Mouse (Mus musculus) heart, embryonic 15.5 days (tissue): ENCODE results near the gene Arhgef7. TPM values are rescaled to one million over a fixed set of nuclear protein-coding genes. Genes with fewer than 3 reads are reported as not detected.

Experiments
- ATAC-seq: fragments of 200-750 bp; cut with Nextera tagmentation; replicated peaks from 2 replicates; pipeline ENCODE4 v1.8.0; 2017; ENCODE audit warnings: low read depth, moderate TSS enrichment; ENCODE audit not compliant: insufficient number of reproducible peaks, insufficient read depth, low FRiP score
- H3K27ac ChIP-seq: fragments of 300-500 bp; sonication (generic); 2 replicates; pipeline ENCODE4 v1.5.1; 2015; ENCODE audit warnings: mild to moderate bottlenecking, inconsistent platforms
- H3K27me3 ChIP-seq: fragments of 300-500 bp; sonication (generic); 2 replicates; pipeline ENCODE4 v1.6.1; 2015; ENCODE audit warnings: inconsistent platforms
- H3K36me3 ChIP-seq: fragments of 300-500 bp; sonication (generic); 2 replicates; pipeline ENCODE4 v1.6.1; 2015; ENCODE audit warnings: mild to moderate bottlenecking, inconsistent platforms
- H3K4me1 ChIP-seq: fragments of 300-500 bp; sonication (generic); replicated peaks from 2 replicates; pipeline ENCODE4 v1.6.1; 2015; ENCODE audit warnings: inconsistent platforms
- H3K4me2 ChIP-seq: fragments of 300-500 bp; sonication (generic); 2 replicates; pipeline ENCODE4 v1.6.1; 2015; ENCODE audit warnings: inconsistent platforms, mild to moderate bottlenecking, moderate library complexity
- H3K4me3 ChIP-seq: fragments of 300-500 bp; sonication (generic); 2 replicates; pipeline ENCODE4 v1.5.1; 2015; ENCODE audit warnings: mild to moderate bottlenecking, inconsistent platforms
- H3K9ac ChIP-seq: fragments of 300-500 bp; sonication (generic); 2 replicates; pipeline ENCODE4 v1.6.1; 2015; ENCODE audit warnings: mild to moderate bottlenecking, inconsistent platforms
- H3K9me3 ChIP-seq: fragments of 300-500 bp; sonication (generic); replicated peaks from 2 replicates; pipeline ENCODE4 v1.6.1; 2016; ENCODE audit warnings: inconsistent platforms
- WGBS: fragments of 180-500 bp; shearing (Covaris S2); methylation state at CpG from one replicate; pipeline ENCODE4 v1.1.7; 2015; ENCODE audit warnings: mixed read lengths; 5-methylcytosine and 5-hydroxymethylcytosine counted together
- polyA plus RNA-seq: library from polyadenylated mRNA; unstranded; fragments of >200 nt; fragmentation: Nextera tagmentation; extraction: Ambion mirVana; gene quantifications from 2 replicates; pipeline ENCODE4 v1.2.1, GENCODE M21; 2015

The Arhgef7 gene
- polyA plus RNA-seq = 59.9 and 67.6 TPM in 2 replicates

DNA sequence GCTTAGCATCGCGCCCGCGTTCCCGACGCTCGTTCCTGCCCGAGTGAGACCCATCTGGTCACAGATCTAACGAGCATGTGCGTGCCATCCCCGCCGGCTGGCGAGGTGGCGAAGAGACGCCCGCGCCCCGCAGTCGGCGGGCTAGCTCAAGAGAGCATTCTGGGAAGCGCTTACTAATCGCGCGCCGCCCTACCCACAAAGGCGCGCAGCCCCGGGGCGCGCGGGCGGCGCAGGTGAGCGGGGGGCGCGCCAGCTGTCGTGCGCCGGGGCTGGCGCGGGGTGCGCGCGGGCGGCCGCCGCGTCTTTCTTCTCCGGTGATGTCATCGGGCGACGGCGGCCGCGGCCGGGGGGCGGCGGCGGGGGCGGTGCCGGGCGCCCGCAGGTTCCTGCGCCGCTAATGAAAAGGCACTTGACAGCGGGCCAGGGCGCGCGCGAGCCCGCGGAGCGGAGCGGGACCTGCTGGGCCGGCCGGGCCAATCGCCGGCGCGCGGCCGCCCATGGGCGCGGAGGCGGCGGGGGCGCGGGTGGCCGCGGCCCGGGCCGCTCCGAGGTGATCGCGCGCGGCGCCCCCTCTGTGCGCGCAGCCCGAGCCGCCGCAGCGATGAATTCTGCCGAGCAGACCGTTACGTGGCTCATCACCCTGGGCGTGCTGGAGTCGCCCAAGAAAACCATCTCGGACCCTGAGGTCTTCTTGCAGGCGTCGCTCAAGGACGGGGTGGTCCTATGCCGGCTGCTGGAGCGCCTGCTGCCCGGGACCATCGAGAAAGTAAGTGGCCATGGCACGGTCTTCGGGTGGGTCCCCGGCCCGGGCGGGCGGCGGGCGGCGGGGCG, at the start of gene Arhgef7:
TSS of gene Arhgef7 (plus strand) at position 71 of the 831 bp plus-strand sequence.
- peak; percentile 88 for ATAC-seq
- H3K27me3 ChIP-seq = peaks cover 39% of the 10 kb centered on the region

DNA sequence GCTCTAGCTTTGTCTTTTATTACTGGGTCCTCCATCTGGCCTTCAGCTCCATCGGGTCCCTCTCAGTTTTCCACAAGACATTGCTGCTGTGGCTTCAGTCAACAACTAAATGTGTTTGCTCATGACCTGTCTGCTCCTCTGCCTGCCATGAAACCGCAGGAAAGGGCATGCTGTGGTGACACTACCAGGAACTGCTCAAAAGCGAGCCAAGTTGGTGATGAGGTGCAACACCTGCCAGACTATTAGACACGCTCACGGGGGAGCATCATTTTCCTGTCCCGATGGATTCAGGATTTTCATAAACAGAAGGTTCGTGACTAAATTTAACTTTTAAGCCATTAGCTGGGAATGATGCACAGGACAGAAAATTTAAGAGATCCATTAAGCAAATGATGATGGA, 43.0 kb upstream of the Arhgef7 start:
- Histone ChIP-seq H3K4me1 (no peaks in the 10 kb centered on the region), H3K36me3 (no peaks in the 10 kb centered on the region), H3K4me3 (no peak overlapping the region), H3K9me3 (no peaks in the 10 kb centered on the region), H3K4me2 (no peak overlapping the region), H3K27me3 (no peaks in the 10 kb centered on the region; the same call in 1 of the 2 replicates), H3K27ac (no peak overlapping the region), H3K9ac (no peak overlapping the region)
- ATAC-seq = no peak
- 83% methylated on average over 7 of the region's 7 CpGs for WGBS

More for the DNA sequence above, at the start of gene Arhgef7:
- Histone ChIP-seq H3K27ac (peak within 1 kb of the TSS; percentile 98), H3K36me3 (no peaks in the 10 kb centered on the region), H3K9me3 (no peaks in the 10 kb centered on the region), H3K9ac (peak within 1 kb of the TSS; percentile 87), H3K4me1 (peaks cover 37% of the 10 kb centered on the region), H3K4me2 (peak within 1 kb of the TSS; percentile 90), H3K4me3 (peak within 1 kb of the TSS; percentile 77)
- under 1% methylated on average over 98 of the region's 127 CpGs for WGBS

DNA sequence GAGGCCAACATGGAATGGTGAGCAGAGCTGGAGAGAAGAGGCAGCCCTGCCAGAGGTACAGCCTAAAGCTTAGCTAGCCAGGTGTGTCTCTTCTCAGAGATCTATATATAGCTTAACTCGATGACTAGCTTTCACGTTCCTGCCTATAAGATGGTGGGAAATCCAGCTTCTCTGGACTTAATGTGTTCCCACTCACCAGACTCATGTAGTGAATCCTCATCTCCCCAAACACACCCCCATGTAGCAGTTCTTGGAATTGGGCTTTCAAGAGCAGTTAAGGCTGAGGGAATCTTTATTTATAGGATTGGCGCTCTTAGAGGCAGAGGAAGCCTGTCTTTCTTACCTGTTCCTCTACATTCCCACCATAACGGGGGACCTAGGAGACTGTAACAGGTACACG, 40.3 kb upstream of the Arhgef7 start:
- no peak for ATAC-seq

DNA sequence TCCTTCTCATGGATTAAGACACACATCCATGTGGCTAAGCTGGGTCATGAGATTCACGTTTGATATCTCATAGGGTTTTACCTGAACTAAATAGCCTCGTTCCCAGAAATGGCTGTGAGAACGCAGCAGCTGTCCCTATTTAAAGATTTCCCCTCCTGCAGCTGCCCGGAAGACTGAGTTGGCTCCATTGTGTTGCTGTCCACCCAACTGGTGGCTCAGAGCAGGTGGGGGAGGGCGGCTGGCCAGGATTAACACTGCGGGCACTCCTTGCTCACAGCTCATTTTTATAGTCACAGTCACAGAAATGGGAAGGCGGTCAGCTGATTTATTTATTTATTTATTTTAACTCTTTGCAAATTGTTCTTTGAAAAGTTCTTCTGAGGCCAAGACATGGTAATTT, 37.6 kb upstream of the Arhgef7 start:
- Histone ChIP-seq H3K9me3 (no peaks in the 10 kb centered on the region), H3K27me3 (no peaks in the 10 kb centered on the region), H3K36me3 (no peaks in the 10 kb centered on the region), H3K4me2 (no peak overlapping the region), H3K4me3 (no peak overlapping the region), H3K27ac (no peak overlapping the region), H3K4me1 (peaks cover 12% of the 10 kb centered on the region), H3K9ac (no peak overlapping the region)
- 51% methylated on average over 7 of the region's 7 CpGs for WGBS
- no peak for ATAC-seq

More for the DNA sequence above, 40.3 kb upstream of the Arhgef7 start:
- H3K9me3 ChIP-seq = no peaks in the 10 kb centered on the region
- H3K27me3 ChIP-seq = no peaks in the 10 kb centered on the region; the same call in 1 of the 2 replicates
- H3K4me1 ChIP-seq = peaks cover 6% of the 10 kb centered on the region; the same call in 1 of the 2 replicates
- H3K4me2 ChIP-seq = no peak overlapping the region
- H3K9ac ChIP-seq = no peak overlapping the region
- H3K27ac ChIP-seq = no peak overlapping the region
- H3K36me3 ChIP-seq = no peaks in the 10 kb centered on the region
- 88% methylated on average over 5 of the region's 5 CpGs for WGBS
- H3K4me3 ChIP-seq = no peak overlapping the region

DNA sequence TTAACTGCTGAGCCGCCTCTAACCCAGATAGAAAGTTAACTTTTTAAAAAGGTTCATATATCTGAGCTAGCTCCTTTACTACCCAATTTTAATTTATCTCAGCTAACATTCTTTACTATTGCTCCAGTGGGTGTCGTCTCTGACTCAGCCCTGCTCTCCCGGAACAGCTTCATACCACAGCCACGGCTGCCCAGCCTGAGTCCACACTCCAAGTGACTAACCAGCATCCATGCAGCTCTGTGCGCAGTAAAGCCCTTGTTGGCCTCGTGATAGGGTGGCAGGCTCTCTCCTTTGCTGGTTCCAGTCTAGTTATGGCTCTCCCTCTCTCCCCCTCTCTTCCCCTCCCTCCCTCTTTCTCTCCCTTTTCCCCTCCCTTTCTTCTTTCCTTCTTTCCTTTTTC, 36.2 kb upstream of the Arhgef7 start:
- H3K27ac ChIP-seq = no peak overlapping the region
- no peaks in the 10 kb centered on the region for H3K9me3 ChIP-seq
- WGBS = 87% methylated on average over 6 of the region's 6 CpGs
- no peaks in the 10 kb centered on the region for H3K27me3 ChIP-seq
- H3K4me3 ChIP-seq = no peak overlapping the region
- no peak for ATAC-seq
- no peaks in the 10 kb centered on the region for H3K36me3 ChIP-seq
- no peak overlapping the region for H3K9ac ChIP-seq
- H3K4me1 ChIP-seq = peaks cover 12% of the 10 kb centered on the region
- H3K4me2 ChIP-seq = no peak overlapping the region

DNA sequence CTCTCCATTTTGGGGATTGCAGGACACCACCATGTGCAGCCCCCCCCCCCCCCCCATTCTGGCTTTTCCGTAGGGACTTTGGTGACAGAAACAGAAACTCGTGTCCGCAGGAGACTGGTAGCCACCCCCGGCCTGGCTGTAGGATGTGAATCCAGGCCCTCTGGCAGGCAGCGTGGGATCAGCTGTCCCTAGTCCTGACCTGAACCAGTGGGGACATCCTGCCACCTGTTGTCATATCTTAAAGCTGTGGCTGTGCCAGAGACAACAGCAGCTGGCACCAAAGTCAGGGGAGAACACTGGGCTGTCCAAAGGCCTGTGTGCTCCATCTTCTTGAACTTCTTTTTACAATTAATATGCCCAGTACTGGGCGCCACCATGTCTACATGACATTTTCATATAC, 35.8 kb upstream of the Arhgef7 start:
- 75% methylated on average over 6 of the region's 6 CpGs for WGBS
- no peak for ATAC-seq
- H3K27me3 ChIP-seq = no peaks in the 10 kb centered on the region

DNA sequence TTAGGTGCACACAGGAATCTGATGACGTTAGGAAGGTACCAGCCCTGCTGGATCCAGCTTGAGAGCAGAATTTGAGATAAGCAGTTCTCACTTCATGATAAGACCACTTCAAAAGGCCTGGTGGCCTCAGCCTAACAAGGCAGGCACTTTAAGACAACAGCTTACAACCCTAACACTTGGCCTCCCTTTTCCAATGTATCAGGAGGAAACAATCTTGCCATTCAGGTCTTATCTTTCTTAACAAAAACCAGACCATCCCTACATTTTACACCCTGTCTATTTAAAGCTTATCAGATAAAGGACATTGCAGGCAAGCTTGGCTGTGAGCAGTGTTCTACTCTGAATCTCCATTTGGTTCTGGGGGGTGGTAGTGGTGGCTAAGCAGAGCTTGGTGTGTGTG, 35.1 kb upstream of the Arhgef7 start:
- Histone ChIP-seq H3K9ac (no peak overlapping the region), H3K9me3 (no peaks in the 10 kb centered on the region), H3K4me2 (no peak overlapping the region), H3K4me1 (peaks cover 12% of the 10 kb centered on the region), H3K36me3 (no peaks in the 10 kb centered on the region), H3K27ac (no peak overlapping the region), H3K27me3 (no peaks in the 10 kb centered on the region), H3K4me3 (no peak overlapping the region)
- WGBS = 23% methylated on average over 1 of the region's 1 CpGs
- ATAC-seq = no peak

More for the DNA sequence above, 35.8 kb upstream of the Arhgef7 start:
- H3K4me2 ChIP-seq = no peak overlapping the region
- no peaks in the 10 kb centered on the region for H3K36me3 ChIP-seq
- H3K9me3 ChIP-seq = no peaks in the 10 kb centered on the region
- peaks cover 12% of the 10 kb centered on the region for H3K4me1 ChIP-seq
- H3K4me3 ChIP-seq = no peak overlapping the region
- H3K27ac ChIP-seq = no peak overlapping the region
- H3K9ac ChIP-seq = no peak overlapping the region

DNA sequence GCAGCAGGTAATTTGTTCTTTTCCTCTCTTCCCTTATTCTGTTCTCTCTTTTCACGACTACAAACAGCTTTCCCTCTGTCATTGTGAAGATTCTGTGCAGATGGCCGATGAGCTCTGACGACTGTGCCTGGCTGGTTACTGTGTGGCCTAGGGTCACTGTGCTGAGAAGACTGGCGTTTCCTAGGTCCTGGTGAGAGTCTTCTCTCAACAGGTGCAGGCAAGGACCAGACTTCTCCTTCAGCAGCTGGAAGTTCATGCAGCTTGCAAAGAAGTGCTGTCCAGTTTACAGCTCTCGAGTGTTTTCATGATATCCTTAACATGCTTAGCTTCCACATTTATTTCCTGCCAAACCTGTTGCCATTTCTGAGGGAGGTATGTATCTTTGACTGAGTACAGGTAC, 33.5 kb upstream of the Arhgef7 start:
- Histone ChIP-seq H3K27me3 (no peaks in the 10 kb centered on the region), H3K4me2 (no peak overlapping the region), H3K27ac (no peak overlapping the region), H3K9me3 (no peaks in the 10 kb centered on the region), H3K9ac (no peak overlapping the region), H3K4me1 (peaks cover 12% of the 10 kb centered on the region), H3K4me3 (no peak overlapping the region), H3K36me3 (no peaks in the 10 kb centered on the region)
- ATAC-seq = no peak
- 65% methylated on average over 5 of the region's 5 CpGs for WGBS

DNA sequence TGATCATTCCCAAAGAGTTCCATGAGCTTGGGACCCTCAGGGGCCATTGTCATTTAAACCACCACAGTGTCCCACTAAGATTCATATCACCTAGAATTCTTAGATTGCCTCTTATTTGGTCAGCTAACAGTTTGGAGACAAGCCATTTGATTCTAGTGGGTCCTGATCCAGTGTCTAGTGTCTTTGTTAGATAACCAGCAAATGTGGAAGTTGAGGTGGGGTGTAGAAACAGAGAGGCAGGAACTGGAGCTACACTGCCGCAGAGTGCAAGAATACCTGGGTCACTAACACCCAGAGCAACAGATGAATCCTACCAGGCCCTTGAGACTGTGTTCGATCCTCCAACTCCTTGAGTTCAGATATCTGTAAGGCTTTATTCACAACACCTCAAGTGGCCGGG, 31.3 kb upstream of the Arhgef7 start:
- 96% methylated on average over 3 of the region's 3 CpGs for WGBS
- Histone ChIP-seq H3K36me3 (no peaks in the 10 kb centered on the region), H3K4me3 (no peak overlapping the region), H3K9me3 (no peaks in the 10 kb centered on the region), H3K4me1 (peaks cover 19% of the 10 kb centered on the region), H3K27ac (no peak overlapping the region), H3K4me2 (no peak overlapping the region), H3K27me3 (0 out of 2 replicates have a peak, but pooled peaks cover 4% of the 10 kb centered on the region), H3K9ac (no peak overlapping the region)
- ATAC-seq = no peak

DNA sequence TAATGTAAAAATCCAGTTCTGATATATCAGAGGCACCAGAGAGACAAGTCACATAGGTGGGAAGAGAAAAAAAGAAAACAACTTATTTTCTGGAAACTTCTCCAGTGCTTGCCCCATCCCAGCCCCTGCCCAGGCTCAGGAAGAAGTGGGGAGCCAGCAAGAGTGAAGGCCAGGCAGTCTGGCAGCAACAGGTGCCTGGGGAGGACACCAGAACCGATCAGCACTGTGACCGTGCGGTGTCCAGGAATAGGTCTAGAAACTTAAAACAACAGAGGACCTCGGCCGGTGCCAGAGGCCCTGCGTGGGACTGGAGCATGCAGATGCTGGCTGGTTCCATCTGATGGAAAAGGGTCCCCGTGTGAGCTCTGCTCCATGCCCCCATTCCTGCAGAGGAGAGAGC, 30.1 kb upstream of the Arhgef7 start:
- no peak overlapping the region for H3K9ac ChIP-seq
- no peaks in the 10 kb centered on the region for H3K9me3 ChIP-seq
- ATAC-seq = no peak
- no peak overlapping the region for H3K4me2 ChIP-seq
- WGBS = 76% methylated on average over 7 of the region's 7 CpGs
- H3K4me1 ChIP-seq = peaks cover 15% of the 10 kb centered on the region
- no peak overlapping the region for H3K4me3 ChIP-seq
- H3K36me3 ChIP-seq = no peaks in the 10 kb centered on the region
- 0 out of 2 replicates have a peak, but pooled peaks cover 4% of the 10 kb centered on the region for H3K27me3 ChIP-seq
- H3K27ac ChIP-seq = no peak overlapping the region

DNA sequence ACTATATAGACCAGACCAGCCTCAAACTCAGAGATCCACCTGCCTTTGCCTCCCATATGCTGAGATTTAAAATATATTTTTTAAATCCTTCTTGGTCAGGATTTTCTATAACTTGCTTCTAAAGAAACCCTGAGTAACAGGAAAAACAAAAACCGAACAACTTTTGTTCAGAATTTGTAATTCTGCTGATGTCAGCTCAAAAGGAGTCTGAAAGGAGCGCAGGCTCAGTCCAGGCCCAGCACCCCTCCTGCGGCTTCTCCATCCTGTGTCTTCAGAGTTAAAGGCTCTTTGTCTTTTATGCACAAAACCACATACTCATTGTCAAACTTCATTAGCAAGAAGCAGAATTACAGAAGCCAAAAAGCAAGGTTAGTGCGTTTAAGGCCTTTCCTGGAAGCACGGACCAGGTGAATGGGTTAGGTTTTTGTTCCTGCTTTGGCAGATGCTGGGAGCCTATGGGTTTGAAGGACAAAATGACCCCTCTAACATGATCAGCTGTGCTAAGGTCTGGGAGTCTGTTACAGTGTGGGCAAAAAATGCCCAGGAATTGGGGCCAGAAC, 28.0 kb upstream of the Arhgef7 start:
- 83% methylated on average over 5 of the region's 5 CpGs for WGBS
- ATAC-seq = no peak
- no peaks in the 10 kb centered on the region for H3K36me3 ChIP-seq
- H3K4me2 ChIP-seq = no peak overlapping the region
- peaks cover 12% of the 10 kb centered on the region for H3K4me1 ChIP-seq
- H3K4me3 ChIP-seq = no peak overlapping the region
- no peak overlapping the region for H3K27ac ChIP-seq
- no peaks in the 10 kb centered on the region for H3K9me3 ChIP-seq
- H3K27me3 ChIP-seq = 0 out of 2 replicates have a peak, but pooled peaks cover 4% of the 10 kb centered on the region
- H3K9ac ChIP-seq = no peak overlapping the region
